Mouse (Mus musculus): ENCODE results near the gene Nedd4. TPM values are rescaled to one million over a fixed set of nuclear protein-coding genes. Genes with fewer than 3 reads are reported as not detected.

Nedd4 gene
- polyA plus RNA-seq, 1 experiment from 2014 or later: 731 TPM

DNA sequence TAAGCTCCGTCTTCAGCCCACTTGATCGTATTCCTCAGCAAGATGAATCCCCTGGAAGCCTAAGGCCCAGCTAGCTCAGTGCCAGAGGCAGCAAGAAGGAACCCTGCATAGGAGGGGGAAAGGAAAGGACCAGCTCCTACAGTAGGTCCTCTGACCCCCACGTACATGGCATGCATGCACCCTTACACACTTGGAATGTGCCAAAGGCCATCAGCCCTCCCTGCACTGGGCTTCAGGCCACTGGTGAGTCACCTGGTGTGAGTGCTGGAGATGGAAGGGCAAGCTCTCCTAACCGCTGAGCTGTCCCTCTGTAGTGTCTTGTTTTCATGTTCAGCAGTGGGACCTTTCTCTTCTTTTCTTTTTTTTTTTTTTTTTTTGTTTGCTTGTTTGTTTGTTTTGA lies 52.8 kb downstream of the Nedd4 start:
- H3K9me3 ChIP-seq: no peaks in the 10 kb centered on the region
- H3K36me3 ChIP-seq (replicated peaks): peaks cover 89% of the 10 kb centered on the region
- no peak overlapping the region for H3K4me2 ChIP-seq
- H3K9ac ChIP-seq: no peak overlapping the region
- H3K27me3 ChIP-seq: no peaks in the 10 kb centered on the region
- H3K4me3 ChIP-seq (replicated peaks): no peak overlapping the region
- no peak overlapping the region for H3K27ac ChIP-seq
- no peak for ATAC-seq (ENCODE audit: low FRiP score)
- 86% methylated on average over 4 of the region's 4 CpGs for WGBS
- H3K4me1 ChIP-seq: no peaks in the 10 kb centered on the region

GRCm38 (mm10) chr9:72716200-72716599 lies 54.1 kb downstream of the Nedd4 start:
- WGBS: 88% methylated on average over 7 of the region's 7 CpGs
- no peaks in the 10 kb centered on the region for H3K27me3 ChIP-seq
- H3K36me3 ChIP-seq (replicated peaks): peaks cover 91% of the 10 kb centered on the region

DNA sequence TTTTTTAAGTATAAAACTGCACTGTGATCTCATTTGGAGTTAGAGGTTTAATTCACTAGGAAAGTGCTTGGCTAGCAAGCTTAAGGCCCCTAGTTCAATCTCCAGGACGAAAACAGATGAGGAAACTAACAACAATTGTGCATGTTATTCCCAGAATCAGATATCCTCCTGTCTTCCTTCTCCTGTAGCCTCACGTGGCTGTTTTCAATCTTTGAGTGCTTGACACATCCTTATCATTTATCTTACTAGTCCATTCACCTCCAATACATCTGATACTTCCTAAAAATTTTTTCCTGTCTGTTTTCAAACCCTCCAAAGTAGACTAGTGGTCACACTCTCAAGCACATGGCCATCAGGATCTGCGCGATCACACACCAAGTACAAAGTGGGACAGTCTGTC lies 57.0 kb downstream of the Nedd4 start:
- Histone ChIP-seq H3K36me3 (replicated peaks) (peaks cover 95% of the 10 kb centered on the region), H3K9me3 (no peaks in the 10 kb centered on the region), H3K4me2 (no peak overlapping the region), H3K27ac (no peak overlapping the region), H3K4me1 (no peaks in the 10 kb centered on the region), H3K27me3 (no peaks in the 10 kb centered on the region), H3K4me3 (replicated peaks) (no peak overlapping the region), H3K9ac (no peak overlapping the region)
- 92% methylated on average over 4 of the region's 4 CpGs for WGBS
- ATAC-seq (ENCODE audit: low FRiP score): no peak

More at GRCm38 (mm10) chr9:72716200-72716599, 54.1 kb downstream of the Nedd4 start:
- Histone ChIP-seq H3K4me1 (no peaks in the 10 kb centered on the region), H3K4me3 (replicated peaks) (no peak overlapping the region), H3K9ac (no peak overlapping the region), H3K4me2 (no peak overlapping the region), H3K27ac (no peak overlapping the region), H3K9me3 (no peaks in the 10 kb centered on the region)
- ATAC-seq (ENCODE audit: low FRiP score): no peak

GRCm38 (mm10) chr9:72721221-72721620 lies 59.1 kb downstream of the Nedd4 start:
- Histone ChIP-seq H3K36me3 (replicated peaks) (peaks cover 98% of the 10 kb centered on the region), H3K4me1 (no peaks in the 10 kb centered on the region), H3K27ac (no peak overlapping the region), H3K9me3 (no peaks in the 10 kb centered on the region), H3K4me3 (replicated peaks) (no peak overlapping the region), H3K27me3 (no peaks in the 10 kb centered on the region), H3K4me2 (no peak overlapping the region), H3K9ac (no peak overlapping the region)
- ATAC-seq (ENCODE audit: low FRiP score): 0 out of 2 replicates have a peak, but pooled peaks have one; percentile 30
- 93% methylated on average over 14 of the region's 14 CpGs for WGBS

DNA sequence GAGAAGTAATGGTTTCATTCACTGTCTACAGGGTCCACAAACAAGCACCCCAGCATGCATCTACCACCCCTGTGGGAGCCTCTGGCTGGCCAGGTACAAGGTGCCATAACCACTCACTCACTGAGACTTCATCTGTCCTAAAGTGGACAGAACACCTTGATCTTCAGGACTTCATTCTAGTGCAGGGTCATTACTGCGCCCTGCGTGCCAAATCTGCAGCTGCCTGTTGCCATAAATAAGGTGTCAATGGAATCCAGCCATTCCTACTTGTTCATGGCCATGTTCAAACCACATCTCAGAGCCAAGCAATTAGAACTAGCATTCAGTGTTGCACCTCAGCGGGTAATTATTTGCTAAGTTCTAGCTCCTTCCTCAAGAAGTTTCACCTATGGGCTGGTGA lies 60.5 kb downstream of the Nedd4 start:
- ATAC-seq (ENCODE audit: low FRiP score): no peak
- 94% methylated on average over 3 of the region's 3 CpGs for WGBS

DNA sequence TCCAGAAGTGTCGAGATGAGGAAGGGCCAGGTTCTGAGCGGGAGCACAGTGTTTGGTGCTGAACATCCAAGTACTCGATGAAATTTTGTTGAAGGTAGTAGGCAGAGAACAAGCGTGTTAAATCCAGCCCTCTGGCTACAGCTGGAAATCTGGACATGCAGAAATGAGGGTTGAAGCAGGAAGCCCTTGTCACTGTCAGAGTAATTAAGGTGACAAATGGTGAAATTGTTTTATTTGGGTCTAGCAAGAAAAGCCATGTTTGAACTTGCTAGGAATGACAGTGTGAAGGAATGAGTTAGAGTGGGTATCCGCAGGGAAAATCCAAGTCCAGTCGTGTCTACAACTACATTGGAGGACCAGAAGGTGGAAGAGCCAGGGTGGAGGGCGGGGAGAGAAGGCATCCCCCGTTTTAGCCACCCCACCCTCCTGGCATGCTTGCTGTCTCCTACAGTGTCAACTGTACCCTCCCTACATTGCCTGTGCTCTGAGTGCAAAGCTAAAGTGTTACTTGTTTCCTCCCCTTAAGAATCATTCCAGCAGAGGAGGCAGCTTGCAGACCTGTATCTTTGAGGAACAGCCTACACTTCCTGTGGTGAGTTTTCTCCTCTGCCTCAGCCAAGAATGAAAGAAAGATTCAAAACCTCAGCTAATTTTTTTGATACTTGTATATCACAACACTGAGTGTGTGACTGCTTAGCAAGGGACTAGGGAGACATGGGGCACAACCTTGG lies 62.5 kb downstream of the Nedd4 start:
- Histone ChIP-seq H3K4me1 (no peaks in the 10 kb centered on the region), H3K36me3 (replicated peaks) (peaks cover 94% of the 10 kb centered on the region)
- 92% methylated on average over 8 of the region's 8 CpGs for WGBS

More for the DNA sequence above, 60.5 kb downstream of the Nedd4 start:
- H3K4me1 ChIP-seq: no peaks in the 10 kb centered on the region
- H3K4me3 ChIP-seq (replicated peaks): no peak overlapping the region
- H3K27me3 ChIP-seq: no peaks in the 10 kb centered on the region
- H3K36me3 ChIP-seq (replicated peaks): peaks cover 98% of the 10 kb centered on the region
- H3K27ac ChIP-seq: no peak overlapping the region
- H3K9ac ChIP-seq: no peak overlapping the region
- no peak overlapping the region for H3K4me2 ChIP-seq
- H3K9me3 ChIP-seq: no peaks in the 10 kb centered on the region

GRCm38 (mm10) chr9:72733966-72734365 lies 71.8 kb downstream of the Nedd4 start:
- 45% methylated on average over 3 of the region's 3 CpGs for WGBS
- Histone ChIP-seq H3K4me1 (no peaks in the 10 kb centered on the region), H3K36me3 (replicated peaks) (peaks cover 86% of the 10 kb centered on the region), H3K27me3 (no peaks in the 10 kb centered on the region), H3K27ac (no peak overlapping the region), H3K4me3 (replicated peaks) (no peak overlapping the region), H3K4me2 (no peak overlapping the region), H3K9ac (no peak overlapping the region), H3K9me3 (no peaks in the 10 kb centered on the region)
- ATAC-seq (ENCODE audit: low FRiP score): no peak

More for the DNA sequence above, 62.5 kb downstream of the Nedd4 start:
- Histone ChIP-seq H3K9me3 (no peaks in the 10 kb centered on the region), H3K27me3 (no peaks in the 10 kb centered on the region), H3K4me2 (no peak overlapping the region), H3K4me3 (replicated peaks) (no peak overlapping the region), H3K27ac (no peak overlapping the region), H3K9ac (no peak overlapping the region)
- ATAC-seq (ENCODE audit: low FRiP score): no peak

- Histone ChIP-seq H3K9ac (no peak overlapping the region), H3K27me3 (no peaks in the 10 kb centered on the region), H3K4me1 (no peaks in the 10 kb centered on the region), H3K36me3 (replicated peaks) (peaks cover 90% of the 10 kb centered on the region), H3K4me2 (no peak overlapping the region), H3K9me3 (no peaks in the 10 kb centered on the region), H3K4me3 (replicated peaks) (no peak overlapping the region), H3K27ac (no peak overlapping the region)
- no peak for ATAC-seq (ENCODE audit: low FRiP score)
- 65% methylated on average over 3 of the region's 3 CpGs for WGBS
Measured at GRCm38 (mm10) chr9:72735822-72736410, 73.8 kb downstream of the Nedd4 start.

GRCm38 (mm10) chr9:72741206-72741605 lies 79.1 kb downstream of the Nedd4 start:
- H3K9ac ChIP-seq: no peak overlapping the region
- H3K9me3 ChIP-seq: no peaks in the 10 kb centered on the region
- peaks cover 99% of the 10 kb centered on the region for H3K36me3 ChIP-seq (replicated peaks)
- no peak for ATAC-seq (ENCODE audit: low FRiP score)
- H3K4me3 ChIP-seq (replicated peaks): no peak overlapping the region
- WGBS: 89% methylated on average over 6 of the region's 6 CpGs
- no peak overlapping the region for H3K27ac ChIP-seq
- no peaks in the 10 kb centered on the region for H3K27me3 ChIP-seq
- no peak overlapping the region for H3K4me2 ChIP-seq
- no peaks in the 10 kb centered on the region for H3K4me1 ChIP-seq

- Histone ChIP-seq H3K36me3 (replicated peaks) (peaks cover 83% of the 10 kb centered on the region), H3K9ac (no peak overlapping the region), H3K4me2 (no peak overlapping the region), H3K9me3 (no peaks in the 10 kb centered on the region), H3K4me1 (no peaks in the 10 kb centered on the region), H3K4me3 (replicated peaks) (no peak overlapping the region), H3K27ac (0 out of 2 replicates have a peak overlapping the region, but pooled peaks have one; percentile 19), H3K27me3 (no peaks in the 10 kb centered on the region)
- no peak for ATAC-seq (ENCODE audit: low FRiP score)
- WGBS: 82% methylated on average over 5 of the region's 5 CpGs
Measured at GRCm38 (mm10) chr9:72746278-72746677, 84.1 kb downstream of the Nedd4 start.

DNA sequence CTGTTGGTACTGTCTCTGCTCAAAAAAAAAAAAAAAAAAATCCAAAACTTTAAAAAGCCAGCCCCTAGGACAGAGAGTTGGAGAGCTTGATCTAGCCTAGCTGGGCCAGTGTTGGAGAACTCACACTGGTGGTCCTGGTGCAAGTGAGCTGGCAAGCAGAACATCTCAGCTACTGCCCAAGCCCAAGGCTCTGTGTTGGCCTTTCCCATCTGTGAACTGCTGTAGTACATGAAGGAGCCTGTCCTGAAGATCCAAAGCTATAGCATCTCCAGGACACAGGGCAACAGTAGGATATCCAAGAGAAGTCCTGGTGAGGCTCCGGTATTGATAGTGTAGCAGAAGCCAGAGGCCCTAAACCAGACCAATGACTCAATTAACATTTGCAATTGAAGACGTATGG lies 88.1 kb downstream of the Nedd4 start:
- peak; percentile 12; the same call in 1 of the 2 replicates for ATAC-seq (ENCODE audit: low FRiP score)
- WGBS: 68% methylated on average over 2 of the region's 2 CpGs
- H3K4me2 ChIP-seq: no peak overlapping the region
- H3K9me3 ChIP-seq: no peaks in the 10 kb centered on the region
- peaks cover 16% of the 10 kb centered on the region for H3K4me1 ChIP-seq
- H3K9ac ChIP-seq: no peak overlapping the region
- peak overlapping the region; percentile 37; the same call in 1 of the 2 replicates for H3K27ac ChIP-seq
- no peaks in the 10 kb centered on the region for H3K27me3 ChIP-seq
- H3K4me3 ChIP-seq (replicated peaks): no peak overlapping the region
- H3K36me3 ChIP-seq (replicated peaks): peaks cover 44% of the 10 kb centered on the region

GRCm38 (mm10) chr9:72752656-72753055 lies 90.5 kb downstream of the Nedd4 start:
- no peak overlapping the region for H3K4me3 ChIP-seq (replicated peaks)
- H3K36me3 ChIP-seq (replicated peaks): peaks cover 20% of the 10 kb centered on the region
- peaks cover 16% of the 10 kb centered on the region for H3K4me1 ChIP-seq
- 75% methylated on average over 9 of the region's 9 CpGs for WGBS
- no peaks in the 10 kb centered on the region for H3K9me3 ChIP-seq
- no peak overlapping the region for H3K4me2 ChIP-seq
- ATAC-seq (ENCODE audit: low FRiP score): no peak
- H3K9ac ChIP-seq: no peak overlapping the region
- H3K27ac ChIP-seq: no peak overlapping the region
- H3K27me3 ChIP-seq: no peaks in the 10 kb centered on the region

DNA sequence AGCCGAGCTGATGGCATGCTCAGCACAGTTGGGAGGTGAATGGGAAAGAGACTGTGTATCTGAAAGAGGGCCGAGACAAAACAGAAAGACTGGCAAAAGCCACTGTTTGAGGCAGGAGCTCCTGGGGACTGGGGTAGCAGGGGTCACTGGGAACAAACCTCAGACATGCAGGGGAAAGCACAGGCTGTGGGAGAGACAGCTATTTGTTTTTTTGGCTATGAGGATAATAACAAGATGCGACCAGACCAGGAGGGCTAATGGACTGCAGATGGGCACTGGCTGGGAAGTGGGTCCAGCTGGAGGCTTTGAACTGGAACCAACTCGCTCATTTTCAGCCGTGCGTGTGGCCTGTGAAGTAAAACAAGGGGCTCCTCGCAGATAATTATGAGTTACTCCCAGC lies 91.6 kb downstream of the Nedd4 start:
- H3K9me3 ChIP-seq: no peaks in the 10 kb centered on the region
- no peaks in the 10 kb centered on the region for H3K27me3 ChIP-seq
- 17% methylated on average over 7 of the region's 7 CpGs for WGBS
- H3K36me3 ChIP-seq (replicated peaks): peaks cover 9% of the 10 kb centered on the region
- H3K4me3 ChIP-seq (replicated peaks): no peak overlapping the region
- H3K9ac ChIP-seq: no peak overlapping the region
- H3K4me2 ChIP-seq: no peak overlapping the region
- peaks cover 16% of the 10 kb centered on the region for H3K4me1 ChIP-seq
- ATAC-seq (ENCODE audit: low FRiP score): peak; percentile 34; the same call in 1 of the 2 replicates
- no peak overlapping the region for H3K27ac ChIP-seq
